ENCODE assay signal across 18 mouse cellular contexts in the genomic region with DNA sequence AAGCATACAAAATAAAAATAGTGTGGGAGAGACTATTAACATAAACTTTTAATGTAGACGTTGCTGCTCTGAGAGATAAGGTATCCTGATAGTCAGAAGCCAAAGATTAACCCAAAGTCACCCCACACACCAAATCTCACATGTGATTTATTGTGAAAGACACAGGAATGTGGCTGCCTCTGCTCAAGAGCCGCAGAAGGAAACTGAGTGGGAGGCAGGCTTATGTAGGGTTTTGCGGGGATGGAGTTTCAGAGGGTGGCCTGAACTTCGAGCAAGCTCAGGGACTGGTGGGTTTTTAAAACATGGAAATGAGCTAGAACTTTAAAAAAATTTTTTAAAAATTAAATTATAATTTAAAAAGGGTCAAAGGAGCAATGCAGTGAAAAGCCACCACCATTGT.
"Had no signal": no experiment of that assay in that cellular context is flagged by ENCODE, and none has a peak within 500 bp of the region (broad histone marks: within the 10 kb centered on the region; RNA-seq: fewer than 3 reads in every experiment).

No protein-coding gene starts in this region.

- H3K27ac ChIP-seq: layer of hippocampus, adult 2 months; limb, embryonic 10.5 days; limb, embryonic 13.5 days; liver, embryonic 12.5 days; liver, embryonic 15.5 days; lung, embryonic 15.5 days; midbrain, embryonic 12.5 days had no signal

- DNase-seq: kidney, adult 18-20 months; kidney, adult 9 months; layer of hippocampus, adult 9-11 months; liver; lung, postnatal 14 days; lung, postnatal 4 days; thymus, adult 18-20 months; thymus, postnatal 4 days had no signal

- ATAC-seq: liver, embryonic 12.5 days; midbrain, embryonic 16.5 days had no signal

- H3K4me2 ChIP-seq: limb, embryonic 13.5 days; liver, embryonic 12.5 days; liver, embryonic 15.5 days; lung, embryonic 15.5 days; midbrain, embryonic 12.5 days; stomach, embryonic 15.5 days had no signal

- H3K36me3 ChIP-seq: limb, embryonic 10.5 days; limb, embryonic 13.5 days; liver, embryonic 12.5 days; liver, embryonic 15.5 days; lung, embryonic 15.5 days; midbrain, embryonic 12.5 days; stomach, embryonic 15.5 days had no signal

- H3K4me3 ChIP-seq: layer of hippocampus, adult 2 months; limb, embryonic 10.5 days; limb, embryonic 13.5 days; liver, embryonic 12.5 days; liver, embryonic 15.5 days; lung, embryonic 15.5 days; midbrain, embryonic 12.5 days; myocyte; stomach, embryonic 15.5 days had no signal

- H3K9ac ChIP-seq: limb, embryonic 13.5 days; liver, embryonic 12.5 days; liver, embryonic 15.5 days; lung, embryonic 15.5 days; midbrain, embryonic 12.5 days; stomach, embryonic 15.5 days had no signal

- H3K9me3 ChIP-seq: limb, embryonic 10.5 days; limb, embryonic 13.5 days; liver, embryonic 12.5 days; liver, embryonic 15.5 days; lung, embryonic 15.5 days; midbrain, embryonic 12.5 days; stomach, embryonic 15.5 days had no signal

- H3K4me1 ChIP-seq: liver, embryonic 12.5 days; liver, embryonic 15.5 days had no signal
